Mouse (Mus musculus): ENCODE results near the gene Rmi1. TPM values are rescaled to one million over a fixed set of nuclear protein-coding genes. Genes with fewer than 3 reads are reported as not detected.
A peak's percentile ranks its signal among the peaks of the same experiment; 100 is the strongest.
"Not testable (repeated sequence)": the region's sequence is repeated elsewhere in the genome, so short reads cannot be mapped to it uniquely, and the experiment has no call there.

The Rmi1 gene
- total RNA-seq (2014; rRNA removed) (9.3 and 9.5 TPM in 2 replicates), polyA plus RNA-seq (2012; rRNA removed) (5.1 and 5.4 TPM in 2 replicates)

DNA sequence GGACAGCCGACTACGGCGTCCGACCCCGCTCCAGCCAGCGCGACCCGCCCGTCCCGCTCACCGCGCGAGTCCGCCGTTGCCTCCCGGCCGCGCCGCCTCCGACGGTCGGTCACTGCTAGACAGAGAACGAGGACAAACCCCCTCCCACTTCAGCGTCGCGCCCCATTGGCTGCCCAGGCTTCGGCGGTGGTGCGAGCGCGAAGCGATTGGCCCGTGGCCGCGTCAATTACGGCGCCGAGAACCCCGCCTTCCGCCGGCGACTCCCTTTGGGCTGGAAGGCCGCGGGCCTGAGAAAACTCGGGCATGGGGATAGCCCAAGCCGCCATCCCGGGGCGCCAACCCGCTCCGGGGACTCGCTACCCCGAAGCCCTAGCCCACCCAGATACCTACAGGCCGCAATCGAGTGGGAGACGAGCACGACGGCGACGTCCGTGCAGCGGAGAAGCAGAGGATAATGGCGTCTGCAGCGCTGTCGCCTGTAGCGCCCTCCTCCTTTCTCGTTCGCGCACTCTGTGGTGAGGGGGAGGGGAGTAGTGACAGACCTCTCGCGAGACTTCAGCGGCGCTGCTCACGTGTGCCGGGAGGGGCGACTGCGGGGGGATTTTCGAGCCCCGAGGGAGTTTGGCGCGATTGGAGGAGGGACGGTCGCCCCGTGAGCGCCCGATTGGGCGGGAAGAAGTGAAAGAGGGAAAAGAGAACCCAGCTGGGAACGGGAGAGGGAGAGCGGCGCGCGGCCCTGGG is at the start of gene Rmi1:
Rmi1 (plus strand) TSS at position 246 of the 741 bp plus-strand sequence.
- DNase-seq (ENCODE audit: extremely low read depth, low read depth, low spot score) = peak; percentile 88
- WGBS = under 1% methylated on average over 87 of the region's 91 CpGs
- Histone ChIP-seq H3K9ac (ENCODE audit: low read depth, low read length) (peak within 1 kb of the TSS; percentile 98), H3K27me3 (ENCODE audit: control insufficient read depth, insufficient read depth, low read length) (no peaks in the 10 kb centered on the region), H3K4me1 (ENCODE audit: control insufficient read depth, insufficient read depth, low read length) (peaks cover 7% of the 10 kb centered on the region), H3K79me2 (ENCODE audit: control insufficient read depth, insufficient read depth, low read length) (peaks cover 17% of the 10 kb centered on the region), H3K4me3 (ENCODE audit: insufficient read depth, low read depth, low read length) (peak within 1 kb of the TSS; percentile 79), H3K27ac (replicated peaks; ENCODE audit: insufficient read depth, low read depth, low read length) (peak within 1 kb of the TSS; percentile 97), H3K36me3 (ENCODE audit: control insufficient read depth, insufficient read depth, low read length) (peaks cover 18% of the 10 kb centered on the region)
- peak; percentile 95 for TF ChIP-seq POLR2A (IDR thresholded peaks at IDR 0.05; ENCODE audit: extremely low read depth, insufficient read depth, low read length)
- no peak for TF ChIP-seq CTCF (IDR thresholded peaks at IDR 0.05; ENCODE audit: low read depth, low read length)

DNA sequence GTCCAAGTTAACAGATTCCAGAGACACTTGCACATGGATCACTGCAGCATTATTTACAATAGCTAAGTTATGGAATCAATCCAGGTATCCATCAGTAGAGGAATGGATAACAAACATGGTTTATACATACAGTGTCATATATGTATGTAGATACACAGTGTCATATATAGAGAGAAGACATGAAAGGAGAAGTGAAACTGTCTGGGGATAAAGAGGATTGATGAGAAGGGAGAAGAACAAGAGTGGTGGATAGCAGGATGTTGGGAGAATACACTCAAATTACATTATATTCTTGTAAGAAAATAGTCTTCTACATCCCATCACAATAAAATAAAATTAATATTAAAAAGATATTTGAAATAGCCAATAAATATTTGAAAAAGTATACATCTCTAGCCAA is 49.1 kb upstream of the Rmi1 start:
- DNase-seq (ENCODE audit: extremely low read depth, low read depth, low spot score) = no peak
- H3K4me1 ChIP-seq (ENCODE audit: control insufficient read depth, insufficient read depth, low read length) = no peaks in the 10 kb centered on the region
- no peak overlapping the region for H3K9ac ChIP-seq (ENCODE audit: low read depth, low read length)
- no peaks in the 10 kb centered on the region for H3K79me2 ChIP-seq (ENCODE audit: control insufficient read depth, insufficient read depth, low read length)
- no peaks in the 10 kb centered on the region for H3K27me3 ChIP-seq (ENCODE audit: control insufficient read depth, insufficient read depth, low read length)
- no peak overlapping the region for H3K4me3 ChIP-seq (ENCODE audit: insufficient read depth, low read depth, low read length)
- H3K27ac ChIP-seq (replicated peaks; ENCODE audit: insufficient read depth, low read depth, low read length) = no peak overlapping the region
- H3K36me3 ChIP-seq (ENCODE audit: control insufficient read depth, insufficient read depth, low read length) = no peaks in the 10 kb centered on the region
- TF ChIP-seq POLR2A (IDR thresholded peaks at IDR 0.05; ENCODE audit: extremely low read depth, insufficient read depth, low read length) (no peak), CTCF (IDR thresholded peaks at IDR 0.05; ENCODE audit: low read depth, low read length) (no peak)

DNA sequence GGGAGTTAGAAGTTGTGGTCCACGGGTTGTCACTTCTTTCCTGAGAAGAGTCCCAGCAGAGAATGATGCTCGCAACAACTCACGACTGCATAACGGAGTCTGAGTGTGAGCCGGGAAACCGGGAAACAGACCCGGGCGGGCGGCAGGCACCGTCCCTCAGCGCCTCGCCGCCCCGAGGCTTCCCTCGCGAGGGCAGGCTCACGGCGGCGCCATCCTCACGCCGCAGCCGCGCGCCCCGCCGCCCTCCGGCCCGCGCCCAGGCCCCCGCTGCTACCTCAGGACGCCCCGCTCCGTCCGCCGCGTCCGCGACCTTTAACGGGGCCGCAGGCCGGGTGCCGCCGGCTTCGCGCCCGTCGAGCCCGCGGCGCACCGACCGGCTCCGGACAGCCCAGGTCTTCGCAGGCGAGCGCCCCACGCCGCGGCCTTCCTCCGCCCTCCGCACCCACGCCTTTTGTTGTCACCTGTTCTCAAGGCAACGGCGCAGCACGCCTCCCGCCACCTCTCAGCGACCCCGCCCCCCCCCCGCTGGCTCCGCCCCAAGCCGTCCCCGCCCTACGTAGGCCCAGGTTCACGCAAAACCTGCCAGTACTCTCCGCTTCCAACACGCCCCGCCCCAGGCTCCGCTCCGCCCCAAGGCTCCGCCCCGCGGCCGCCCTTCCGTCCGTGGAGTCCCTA is 43.3 kb upstream of the Rmi1 start, which contains the start of gene Kif27:
Kif27 (minus strand) TSS at position 494 of the 675 bp plus-strand sequence.
- no peak within 1 kb of the TSS for H3K27ac ChIP-seq (replicated peaks; ENCODE audit: insufficient read depth, low read depth, low read length)
- H3K27me3 ChIP-seq (ENCODE audit: control insufficient read depth, insufficient read depth, low read length) = no peaks in the 10 kb centered on the region
- DNase-seq (ENCODE audit: extremely low read depth, low read depth, low spot score) = peak; percentile 80
- no peaks in the 10 kb centered on the region for H3K79me2 ChIP-seq (ENCODE audit: control insufficient read depth, insufficient read depth, low read length)
- peak within 1 kb of the TSS; percentile 52 for H3K4me3 ChIP-seq (ENCODE audit: insufficient read depth, low read depth, low read length)
- H3K9ac ChIP-seq (ENCODE audit: low read depth, low read length) = peak within 1 kb of the TSS; percentile 33
- no peaks in the 10 kb centered on the region for H3K36me3 ChIP-seq (ENCODE audit: control insufficient read depth, insufficient read depth, low read length)
- no peak for TF ChIP-seq CTCF (IDR thresholded peaks at IDR 0.05; ENCODE audit: low read depth, low read length)
- no peak for TF ChIP-seq POLR2A (IDR thresholded peaks at IDR 0.05; ENCODE audit: extremely low read depth, insufficient read depth, low read length)
- H3K4me1 ChIP-seq (ENCODE audit: control insufficient read depth, insufficient read depth, low read length) = no peaks in the 10 kb centered on the region
- WGBS = 3% methylated on average over 80 of the region's 85 CpGs

DNA sequence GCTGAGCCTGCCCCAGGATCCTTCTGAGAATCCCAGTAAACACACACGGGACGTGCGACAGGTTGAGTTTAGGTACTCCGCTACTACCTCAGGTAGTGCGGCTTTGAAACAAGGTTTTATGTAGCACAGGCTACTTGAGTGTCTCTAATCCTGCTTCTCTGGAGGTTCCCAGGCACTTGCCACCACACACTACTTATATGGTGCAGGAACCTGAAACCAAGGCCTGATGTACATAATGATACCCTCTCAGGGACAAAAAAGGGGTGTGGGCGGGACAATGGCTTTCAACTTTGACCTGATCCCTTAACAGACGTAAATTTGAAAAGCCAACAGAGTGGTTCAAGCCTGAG is 42.8 kb upstream of the Rmi1 start:
- 7% methylated on average over 7 of the region's 7 CpGs for whole genome bisulfite sequencing
- H3K4me1 ChIP-seq (ENCODE audit: control insufficient read depth, insufficient read depth, low read length) = no peaks in the 10 kb centered on the region
- H3K4me3 ChIP-seq (ENCODE audit: insufficient read depth, low read depth, low read length) = peak overlapping the region; percentile 33; the same call in 1 of the 2 replicates
- H3K9ac ChIP-seq (ENCODE audit: low read depth, low read length) = peak overlapping the region; percentile 33; the same call in 1 of the 2 replicates
- H3K27ac ChIP-seq (replicated peaks; ENCODE audit: insufficient read depth, low read depth, low read length) = no peak overlapping the region
- TF ChIP-seq POLR2A (IDR thresholded peaks at IDR 0.05; ENCODE audit: extremely low read depth, insufficient read depth, low read length) = no peak
- TF ChIP-seq CTCF (IDR thresholded peaks at IDR 0.05; ENCODE audit: low read depth, low read length) = no peak
- H3K36me3 ChIP-seq (ENCODE audit: control insufficient read depth, insufficient read depth, low read length) = no peaks in the 10 kb centered on the region
- DNase-seq (ENCODE audit: extremely low read depth, low read depth, low spot score) = no peak
- no peaks in the 10 kb centered on the region for H3K27me3 ChIP-seq (ENCODE audit: control insufficient read depth, insufficient read depth, low read length)
- no peaks in the 10 kb centered on the region for H3K79me2 ChIP-seq (ENCODE audit: control insufficient read depth, insufficient read depth, low read length)

DNA sequence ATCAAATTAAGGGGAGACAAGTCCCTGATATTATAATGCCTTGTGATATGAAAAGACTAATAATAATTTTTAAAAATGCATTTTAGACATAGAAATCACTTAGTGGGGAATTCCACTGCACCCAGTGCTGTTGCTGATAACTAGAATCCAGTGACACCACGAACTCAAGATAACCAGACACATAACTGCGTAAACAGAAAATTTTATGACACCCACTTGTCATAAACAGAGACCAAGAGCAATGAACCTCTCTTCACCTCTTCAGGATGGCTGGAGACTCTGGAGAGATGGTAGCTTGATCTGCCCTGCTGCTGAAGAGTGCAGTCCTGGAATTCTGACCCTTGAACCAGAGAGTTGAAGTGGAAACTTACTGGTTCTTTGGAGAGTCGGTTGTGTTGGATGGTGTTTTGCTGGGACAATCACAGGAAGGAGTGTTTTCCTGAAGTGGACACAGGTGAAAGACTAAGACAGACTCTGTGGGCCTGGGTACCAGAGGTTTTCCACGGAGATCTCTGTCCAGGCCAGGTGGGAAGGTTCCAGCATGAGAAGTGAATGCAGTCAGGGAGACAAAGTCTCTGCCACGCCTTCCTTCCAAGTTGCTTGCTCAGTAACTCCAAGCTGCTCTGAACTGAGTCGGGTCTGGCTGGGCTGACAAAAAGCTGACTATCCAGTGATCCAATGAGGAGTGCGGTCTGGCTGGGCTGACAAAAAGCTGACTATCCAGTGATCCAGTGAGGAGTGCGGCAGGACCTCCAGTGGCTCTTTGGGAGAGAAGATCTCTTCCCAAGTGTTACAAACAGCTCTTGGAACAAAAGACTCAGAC is 37.5 kb upstream of the Rmi1 start:
- no peak for DNase-seq (ENCODE audit: extremely low read depth, low read depth, low spot score)
- no peak overlapping the region for H3K9ac ChIP-seq (ENCODE audit: low read depth, low read length)
- H3K4me1 ChIP-seq (ENCODE audit: control insufficient read depth, insufficient read depth, low read length) = no peaks in the 10 kb centered on the region
- TF ChIP-seq CTCF (IDR thresholded peaks at IDR 0.05; ENCODE audit: low read depth, low read length) (no peak), POLR2A (IDR thresholded peaks at IDR 0.05; ENCODE audit: extremely low read depth, insufficient read depth, low read length) (no peak)
- H3K27me3 ChIP-seq (ENCODE audit: control insufficient read depth, insufficient read depth, low read length) = no peaks in the 10 kb centered on the region
- 73% methylated on average over 8 of the region's 8 CpGs for WGBS
- no peak overlapping the region for H3K4me3 ChIP-seq (ENCODE audit: insufficient read depth, low read depth, low read length)
- H3K36me3 ChIP-seq (ENCODE audit: control insufficient read depth, insufficient read depth, low read length) = no peaks in the 10 kb centered on the region
- no peaks in the 10 kb centered on the region for H3K79me2 ChIP-seq (ENCODE audit: control insufficient read depth, insufficient read depth, low read length)
- no peak overlapping the region for H3K27ac ChIP-seq (replicated peaks; ENCODE audit: insufficient read depth, low read depth, low read length)

DNA sequence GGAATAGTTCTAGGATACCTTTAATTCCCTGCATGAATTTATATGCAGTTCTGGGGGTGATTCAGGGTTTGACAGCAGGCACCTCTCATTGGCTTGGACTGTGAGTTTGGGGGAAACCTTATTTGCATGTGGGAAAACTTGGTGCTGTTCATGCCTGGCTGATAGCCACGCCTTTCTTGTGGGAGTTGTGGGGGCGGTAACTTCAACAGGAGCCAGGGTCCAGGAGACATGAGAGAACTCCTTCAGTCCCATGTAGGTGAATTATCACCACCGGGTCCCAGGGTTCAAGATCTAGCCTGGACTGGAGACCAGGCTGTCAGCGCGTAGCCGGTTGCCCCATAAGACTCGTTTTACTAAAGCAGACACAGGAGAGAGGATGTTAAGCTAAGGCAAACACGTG is 36.9 kb upstream of the Rmi1 start:
- not testable (repeated sequence) for DNase-seq (ENCODE audit: extremely low read depth, low read depth, low spot score); H3K4me3 ChIP-seq (ENCODE audit: insufficient read depth, low read depth, low read length); H3K27me3 ChIP-seq (ENCODE audit: control insufficient read depth, insufficient read depth, low read length); H3K36me3 ChIP-seq (ENCODE audit: control insufficient read depth, insufficient read depth, low read length); H3K9ac ChIP-seq (ENCODE audit: low read depth, low read length); H3K79me2 ChIP-seq (ENCODE audit: control insufficient read depth, insufficient read depth, low read length); H3K27ac ChIP-seq (replicated peaks; ENCODE audit: insufficient read depth, low read depth, low read length); H3K4me1 ChIP-seq (ENCODE audit: control insufficient read depth, insufficient read depth, low read length)
- 86% methylated on average over 8 of the region's 8 CpGs for WGBS
